Mouse (Mus musculus) kidney, postnatal 0 days (tissue): ENCODE measurements at regions not wholly inside any gene's neighbourhood (a gene's known extent, or its start where the extent isn't known, plus 50 kb on each side); places are given as distances from the start of the nearest gene placed in this dataset.

Experiments
- ATAC-seq: fragments of 200-750 bp; cut with Nextera tagmentation; replicated peaks from 2 replicates; pipeline ENCODE4 v1.8.0; 2017; ENCODE audit warnings: low read depth, moderate number of reproducible peaks, moderate TSS enrichment, moderate library complexity; ENCODE audit not compliant: low FRiP score
- DNase-seq: peaks from one replicate; pipeline ENCODE4 v3.0.0-alpha.2; 2016; ENCODE audit warnings: low spot score
- H3K27ac ChIP-seq: fragments of 300-500 bp; sonication (generic); 2 replicates; pipeline ENCODE4 v1.5.1; 2014; ENCODE audit warnings: mild to moderate bottlenecking
- H3K27me3 ChIP-seq: fragments of 300-500 bp; sonication (generic); 2 replicates; pipeline ENCODE4 v1.6.1; 2014; ENCODE audit warnings: low read length, mixed read lengths; ENCODE audit not compliant: insufficient read depth
- H3K36me3 ChIP-seq: fragments of 300-500 bp; sonication (generic); 2 replicates; pipeline ENCODE4 v1.6.1; 2014; ENCODE audit warnings: low read length, mixed read lengths; ENCODE audit not compliant: insufficient read depth
- H3K4me1 ChIP-seq: fragments of 300-500 bp; sonication (generic); replicated peaks from 2 replicates; pipeline ENCODE4 v1.6.1; 2014; ENCODE audit warnings: antibody characterized with exemption, low read length, mixed read lengths; ENCODE audit not compliant: insufficient read depth
- H3K4me2 ChIP-seq: fragments of 300-500 bp; sonication (generic); 2 replicates; pipeline ENCODE4 v1.6.1; 2014; ENCODE audit warnings: mild to moderate bottlenecking, low read length, moderate library complexity, mixed read lengths
- H3K4me3 ChIP-seq: fragments of 300-500 bp; sonication (generic); replicated peaks from 2 replicates; pipeline ENCODE4 v1.5.1; 2014; ENCODE audit warnings: low read depth, low read length
- H3K9ac ChIP-seq: fragments of 300-500 bp; sonication (generic); 2 replicates; pipeline ENCODE4 v1.6.1; 2014; ENCODE audit warnings: low read depth, low read length
- H3K9me3 ChIP-seq: fragments of 300-500 bp; sonication (generic); replicated peaks from 2 replicates; pipeline ENCODE4 v1.6.1; 2016; ENCODE audit warnings: low read length, inconsistent platforms, mixed read lengths
- CTCF ChIP-seq: IDR thresholded peaks from 2 replicates; pipeline ENCODE4 v1.5.1; 2016; ENCODE audit warnings: antibody characterized with exemption, low read depth, mild to moderate bottlenecking, moderate library complexity
- WGBS: fragments of 180-500 bp; shearing (Covaris S2); extraction: QIAGEN DNeasy Blood & Tissue Kit; methylation state at CpG from one replicate; pipeline ENCODE4 v1.1.7; 2014; 5-methylcytosine and 5-hydroxymethylcytosine counted together

GRCm38 (mm10) chr2:74152534-74153246 lies 241.6 kb upstream of the Atp5g3 start:
- WGBS = 56% methylated on average over 8 of the region's 8 CpGs
- ATAC-seq (no peak), DNase-seq (no peak)
- TF ChIP-seq CTCF = no peak
- no peak overlapping the region for H3K4me2 ChIP-seq
- H3K27me3 ChIP-seq = no peaks in the 10 kb centered on the region
- H3K9me3 ChIP-seq = no peaks in the 10 kb centered on the region
- no peak overlapping the region for H3K4me3 ChIP-seq
- H3K27ac ChIP-seq = no peak overlapping the region
- H3K36me3 ChIP-seq = no peaks in the 10 kb centered on the region
- H3K4me1 ChIP-seq = no peaks in the 10 kb centered on the region; the same call in 1 of the 2 replicates
- H3K9ac ChIP-seq = no peak overlapping the region

- Histone ChIP-seq H3K36me3 (no peaks in the 10 kb centered on the region), H3K9me3 (no peaks in the 10 kb centered on the region), H3K4me1 (no peaks in the 10 kb centered on the region), H3K27me3 (no peaks in the 10 kb centered on the region), H3K4me2 (no peak overlapping the region), H3K4me3 (no peak overlapping the region), H3K9ac (no peak overlapping the region), H3K27ac (no peak overlapping the region)
- DNase-seq (no peak), ATAC-seq (no peak)
- no peak for TF ChIP-seq CTCF
- 87% methylated on average over 4 of the region's 4 CpGs for WGBS
Observed at GRCm38 (mm10) chr2:74147193-74147592, 236.1 kb upstream of the Atp5g3 start.

DNA sequence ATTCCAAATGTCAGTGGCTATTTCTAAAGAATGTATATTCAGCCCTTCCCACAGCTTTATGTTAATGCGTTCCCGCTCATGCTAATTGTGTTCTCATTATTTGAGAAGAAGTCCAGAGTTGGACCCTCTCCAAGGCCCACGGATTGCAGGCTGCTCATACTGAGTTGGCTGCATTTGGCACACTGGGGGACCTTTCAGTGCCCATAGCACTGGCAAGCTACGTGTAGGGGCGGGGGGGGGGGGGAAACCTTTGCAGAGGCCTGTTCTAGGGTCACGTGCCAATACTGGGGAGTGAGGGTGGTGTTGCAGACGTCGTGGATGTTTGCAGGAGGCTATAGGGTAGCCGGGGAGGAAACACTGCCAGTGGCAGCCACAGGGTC lies 225.5 kb upstream of the Atp5g3 start:
- no peak overlapping the region for H3K9ac ChIP-seq
- H3K4me3 ChIP-seq = no peak overlapping the region
- WGBS = 31% methylated on average over 9 of the region's 9 CpGs
- H3K27me3 ChIP-seq = no peaks in the 10 kb centered on the region
- no peak overlapping the region for H3K27ac ChIP-seq
- ATAC-seq (no peak), DNase-seq (no peak)
- H3K9me3 ChIP-seq = no peaks in the 10 kb centered on the region
- TF ChIP-seq CTCF = no peak
- H3K4me1 ChIP-seq = no peaks in the 10 kb centered on the region
- H3K36me3 ChIP-seq = no peaks in the 10 kb centered on the region
- H3K4me2 ChIP-seq = no peak overlapping the region

GRCm38 (mm10) chr2:74135963-74136623 lies 225.0 kb upstream of the Atp5g3 start:
- Histone ChIP-seq H3K4me3 (no peak overlapping the region), H3K36me3 (no peaks in the 10 kb centered on the region), H3K9ac (no peak overlapping the region), H3K27ac (no peak overlapping the region), H3K9me3 (no peaks in the 10 kb centered on the region), H3K27me3 (no peaks in the 10 kb centered on the region), H3K4me1 (no peaks in the 10 kb centered on the region), H3K4me2 (no peak overlapping the region)
- ATAC-seq = no peak
- no peak for TF ChIP-seq CTCF
- WGBS = 49% methylated on average over 15 of the region's 15 CpGs
- DNase-seq = no peak

DNA sequence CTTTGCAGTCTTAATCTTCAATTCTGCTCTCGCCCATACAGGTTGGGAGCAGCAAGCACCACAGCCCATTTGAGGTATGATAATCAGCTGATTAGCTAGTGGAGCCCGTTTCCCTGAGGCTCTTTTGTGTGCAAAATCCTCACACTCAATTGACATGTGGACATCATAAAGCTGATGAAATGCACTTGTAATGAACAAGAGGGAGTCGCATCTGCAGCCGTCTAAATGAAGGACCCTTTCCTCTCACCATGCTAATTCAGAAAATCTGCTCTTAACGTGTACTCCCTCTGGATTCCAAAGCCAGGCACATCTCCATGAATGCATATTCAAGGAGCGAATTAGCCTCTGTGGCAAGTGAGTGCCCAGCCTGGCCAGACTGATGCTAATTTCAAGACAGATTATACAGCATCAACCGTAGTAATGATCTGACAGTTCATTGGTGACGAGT lies 219.0 kb upstream of the Atp5g3 start:
- no peak overlapping the region for H3K27ac ChIP-seq
- H3K36me3 ChIP-seq = no peaks in the 10 kb centered on the region
- no peak overlapping the region for H3K9ac ChIP-seq
- DNase-seq (no peak), ATAC-seq (no peak)
- 21% methylated on average over 8 of the region's 8 CpGs for whole genome bisulfite sequencing
- H3K27me3 ChIP-seq = peaks cover 5% of the 10 kb centered on the region; the same call in 1 of the 2 replicates
- no peak overlapping the region for H3K4me3 ChIP-seq
- H3K9me3 ChIP-seq = no peaks in the 10 kb centered on the region
- H3K4me2 ChIP-seq = no peak overlapping the region
- no peak for TF ChIP-seq CTCF
- no peaks in the 10 kb centered on the region for H3K4me1 ChIP-seq

- peaks cover 5% of the 10 kb centered on the region; the same call in 1 of the 2 replicates for H3K27me3 ChIP-seq
- H3K9me3 ChIP-seq = no peaks in the 10 kb centered on the region
- H3K4me2 ChIP-seq = peak overlapping the region; percentile 51
- peak overlapping the region; percentile 15; the same call in 1 of the 2 replicates for H3K4me3 ChIP-seq
- no peaks in the 10 kb centered on the region for H3K4me1 ChIP-seq
- TF ChIP-seq CTCF = no peak
- H3K36me3 ChIP-seq = no peaks in the 10 kb centered on the region
- no peak overlapping the region for H3K27ac ChIP-seq
- ATAC-seq (no peak), DNase-seq (no peak)
- 2% methylated on average over 14 of the region's 14 CpGs for WGBS
- H3K9ac ChIP-seq = no peak overlapping the region
Observed at GRCm38 (mm10) chr2:74128782-74129538, 217.8 kb upstream of the Atp5g3 start.
